Mouse (Mus musculus): Measurements from ENCODE around the gene Scfd2.

Scfd2 gene

DNA sequence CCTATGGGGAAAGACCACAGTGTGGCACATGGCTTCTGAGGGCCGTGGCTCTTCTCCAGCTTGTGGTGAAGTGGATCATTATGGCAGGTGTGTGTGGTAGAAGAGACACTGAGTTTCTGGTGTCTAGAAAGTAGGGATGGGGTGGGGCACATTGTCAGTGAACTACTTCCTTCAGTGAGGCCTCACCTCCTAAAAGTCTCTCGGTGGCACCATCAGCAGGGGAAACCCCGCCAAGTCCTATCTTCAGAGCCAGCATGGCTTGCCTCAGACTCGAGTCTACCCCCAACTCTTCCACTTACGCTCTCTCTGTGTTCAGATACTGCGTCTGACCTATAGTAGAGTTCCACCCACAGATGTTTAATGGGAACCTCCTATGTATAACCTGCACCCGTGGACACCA is 297.8 kb downstream of the Scfd2 start:
- no peak for DNase-seq

- DNase-seq: no peak
Observed at GRCm38 (mm10) chr5:74230525-74230924, 301.0 kb downstream of the Scfd2 start.

DNA sequence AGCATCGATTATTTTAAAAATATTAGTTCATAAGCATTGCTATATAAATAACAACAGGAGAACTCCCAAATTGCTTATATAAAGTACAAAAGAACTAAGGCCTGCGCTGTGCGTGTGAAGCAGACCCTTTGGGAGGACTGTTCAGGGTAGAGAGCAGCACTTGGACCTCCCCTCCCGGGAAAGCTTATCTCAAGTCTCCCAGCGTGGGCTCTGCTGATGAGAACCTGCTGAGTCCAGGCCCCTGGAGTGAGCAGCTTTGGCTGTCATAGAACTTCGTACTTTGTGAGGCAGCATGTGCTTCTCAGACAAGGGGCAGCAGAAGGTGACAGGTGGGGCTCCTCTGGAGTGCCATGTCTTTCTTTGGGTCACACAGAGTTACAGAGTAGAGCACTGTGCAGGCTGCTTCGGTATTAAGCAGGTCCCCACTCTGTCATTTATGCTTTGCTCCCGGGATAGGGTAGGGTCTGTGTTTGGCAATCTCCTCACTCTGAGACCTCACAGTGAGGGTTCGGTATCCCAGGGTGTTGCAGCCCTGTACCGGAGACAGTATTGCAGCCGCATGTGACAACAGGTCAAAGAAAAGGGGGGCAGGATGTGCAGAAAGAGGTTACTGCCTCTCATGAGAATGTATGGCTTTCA is 301.7 kb downstream of the Scfd2 start:
- no peak for DNase-seq

GRCm38 (mm10) chr5:74228938-74229337 is 302.6 kb downstream of the Scfd2 start:
- DNase-seq: no peak

GRCm38 (mm10) chr5:74227352-74227751 is 304.2 kb downstream of the Scfd2 start:
- no peak for DNase-seq

DNA sequence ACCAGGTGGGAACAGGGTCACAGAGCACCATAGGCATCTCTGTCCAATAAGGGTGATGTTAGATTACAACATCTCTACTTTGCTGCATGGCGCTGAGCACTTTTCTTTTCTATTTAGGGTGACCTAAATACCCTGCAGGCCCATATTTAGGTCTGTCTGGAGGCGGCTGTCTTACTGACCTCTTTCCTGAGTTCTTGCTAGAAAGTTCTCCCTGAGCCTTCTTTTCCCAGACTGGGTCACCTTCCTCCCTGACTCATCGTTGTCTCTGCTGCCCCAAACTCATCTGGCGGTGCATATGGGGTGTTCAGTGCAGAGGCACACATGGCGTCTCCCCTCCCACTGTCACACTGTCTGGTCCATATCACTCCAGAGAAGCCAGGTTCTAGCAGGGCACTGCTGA is 305.4 kb downstream of the Scfd2 start:
- no peak for DNase-seq

- DNase-seq: no peak
Observed at GRCm38 (mm10) chr5:74224480-74224879, 307.1 kb downstream of the Scfd2 start.

DNA sequence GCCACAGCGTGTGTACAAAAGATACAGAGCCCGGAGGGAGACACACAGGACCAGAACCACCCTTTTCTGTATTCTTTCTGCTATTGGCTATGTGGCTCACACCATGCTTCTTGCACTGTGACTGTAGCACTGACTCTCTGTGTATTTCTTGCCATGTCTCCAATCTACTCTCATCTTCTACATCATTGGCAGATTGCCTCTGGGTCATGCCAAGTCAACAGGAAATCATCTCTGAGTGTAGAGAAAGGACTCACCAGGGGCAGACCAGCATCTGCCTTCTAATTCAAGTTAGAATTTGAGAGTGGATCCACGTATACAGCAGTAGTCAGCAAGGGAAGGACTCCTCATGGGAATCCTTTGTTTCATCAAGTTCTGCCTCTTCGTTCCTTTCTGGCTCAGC is 308.9 kb downstream of the Scfd2 start:
- DNase-seq: no peak

DNA sequence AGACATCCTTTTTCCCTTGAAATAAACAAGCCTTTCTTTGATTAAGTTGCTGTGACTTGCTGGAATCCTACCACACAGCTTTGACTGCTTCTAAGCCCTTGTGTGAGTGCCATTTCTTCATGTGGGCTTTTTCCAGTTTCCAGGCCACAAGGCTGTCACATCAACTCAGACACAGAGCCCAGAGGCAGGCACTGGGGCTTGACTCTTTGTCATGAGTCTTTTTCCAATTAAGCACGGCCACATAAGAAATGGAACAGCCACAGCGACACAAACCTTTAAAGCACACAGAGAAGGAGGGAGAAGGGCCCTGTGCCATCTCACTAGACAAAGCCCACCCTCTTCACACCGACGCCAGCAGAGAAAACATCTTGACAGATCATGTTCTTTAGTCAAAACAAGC is 313.0 kb downstream of the Scfd2 start:
- DNase-seq: no peak

GRCm38 (mm10) chr5:74215125-74215524 is 316.4 kb downstream of the Scfd2 start:
- no peak for DNase-seq

DNA sequence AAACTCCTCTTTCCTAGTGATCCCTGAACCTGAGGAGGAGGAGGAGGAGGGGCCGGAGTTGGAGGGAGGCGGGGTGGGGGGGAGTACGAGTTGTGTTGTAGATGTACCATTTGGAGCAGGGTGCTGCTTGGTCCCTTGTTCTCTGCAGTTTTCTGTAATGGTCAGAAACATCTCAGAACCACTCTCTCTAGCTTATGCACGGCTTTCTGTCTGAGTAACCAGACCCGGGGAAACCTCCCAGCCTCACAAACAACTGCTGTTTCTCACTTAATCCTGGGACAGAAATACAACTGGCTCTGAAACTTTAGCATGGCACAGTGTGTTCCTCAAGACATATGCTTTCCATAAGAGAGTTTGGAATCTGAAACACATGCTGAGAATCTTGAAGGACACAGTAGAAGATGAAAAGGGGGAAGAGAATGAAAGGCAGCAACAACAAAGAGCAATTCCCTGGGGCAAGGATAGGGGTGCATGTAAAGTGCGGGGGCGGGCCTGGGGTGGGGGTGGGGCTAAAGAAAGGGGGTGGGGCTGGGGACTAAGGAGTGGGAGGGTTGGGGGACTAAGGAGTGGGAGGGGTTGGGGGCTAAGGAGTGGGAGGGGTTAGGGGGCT is 317.0 kb downstream of the Scfd2 start:
- no peak for DNase-seq

DNA sequence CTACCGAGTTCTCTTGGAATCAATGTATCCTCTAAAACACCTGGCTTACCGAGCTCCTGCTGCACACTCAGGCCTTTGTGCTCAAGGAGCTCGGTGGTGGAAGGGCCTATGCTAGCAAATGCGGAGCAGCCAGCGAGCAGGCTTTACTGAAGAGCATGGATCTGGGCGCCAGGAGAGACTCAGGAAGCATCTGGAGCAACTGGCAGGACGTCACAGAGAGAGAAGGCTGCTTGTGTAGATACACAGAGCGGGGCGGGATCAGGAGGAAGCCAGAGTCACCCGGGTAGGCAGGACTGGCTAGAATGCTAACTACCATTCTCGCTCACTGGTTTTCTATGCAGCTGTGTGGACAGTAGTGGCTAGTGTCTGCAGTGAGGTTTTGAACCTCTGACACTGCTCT is 320.2 kb downstream of the Scfd2 start:
- DNase-seq: no peak

DNA sequence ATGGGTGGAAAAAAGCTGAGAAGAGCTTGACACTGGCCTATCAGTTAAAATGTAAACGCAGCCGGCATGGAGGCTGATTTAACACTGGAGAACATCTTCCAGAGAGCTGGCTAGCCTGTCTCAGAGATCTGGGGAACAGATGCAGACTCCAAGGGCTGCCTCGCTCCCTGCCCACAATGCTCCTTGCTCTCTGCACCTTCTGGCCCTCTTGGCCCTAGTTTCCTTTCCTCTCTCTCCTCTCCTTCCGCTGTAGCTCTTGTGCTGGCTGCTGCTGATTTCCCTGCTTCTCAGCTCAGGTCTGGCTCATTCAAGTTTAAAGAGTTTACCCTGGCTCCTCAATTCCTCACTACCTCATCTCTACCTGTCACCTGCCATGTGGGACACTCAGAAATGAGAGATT is 321.9 kb downstream of the Scfd2 start:
- DNase-seq: no peak

DNA sequence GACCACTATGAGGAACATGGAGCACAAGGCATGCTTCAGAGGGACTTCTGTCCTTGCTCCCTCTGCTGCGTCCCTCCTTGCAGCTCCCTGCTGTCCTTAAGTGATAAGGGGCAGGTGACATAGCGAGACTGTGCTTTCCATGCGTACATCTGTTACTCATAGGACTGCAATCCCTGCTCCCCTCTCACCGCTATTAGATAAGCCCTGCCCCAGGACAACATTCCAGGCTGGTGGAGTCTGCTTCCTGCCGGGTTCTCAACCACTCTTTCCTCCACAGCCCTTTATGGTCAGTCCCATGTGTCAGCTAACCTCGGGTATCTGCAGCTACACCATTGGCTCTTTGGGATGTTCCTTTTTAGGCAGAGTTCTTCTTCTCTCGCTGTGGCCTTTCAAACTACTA is 323.1 kb downstream of the Scfd2 start:
- DNase-seq: no peak

DNA sequence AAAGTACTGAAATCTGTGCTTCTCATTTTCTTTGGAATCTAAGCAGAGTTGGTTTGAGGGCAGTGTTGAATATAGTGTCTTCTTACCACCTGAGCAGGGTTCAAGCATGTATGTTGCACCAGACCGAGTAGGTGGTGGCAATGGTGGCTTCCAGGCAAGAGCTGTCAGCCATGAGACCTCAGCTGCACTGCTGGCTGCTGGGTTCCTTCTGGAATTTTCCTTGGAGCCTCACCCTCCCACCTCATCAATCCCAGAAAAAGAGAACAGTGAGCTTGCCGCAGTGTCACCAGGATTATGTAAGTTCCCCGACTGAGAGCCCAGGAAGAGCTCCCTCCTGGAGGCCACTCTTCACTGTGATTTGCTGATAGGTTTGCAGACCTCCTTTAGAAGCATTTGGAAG is 324.4 kb downstream of the Scfd2 start:
- DNase-seq: no peak

DNA sequence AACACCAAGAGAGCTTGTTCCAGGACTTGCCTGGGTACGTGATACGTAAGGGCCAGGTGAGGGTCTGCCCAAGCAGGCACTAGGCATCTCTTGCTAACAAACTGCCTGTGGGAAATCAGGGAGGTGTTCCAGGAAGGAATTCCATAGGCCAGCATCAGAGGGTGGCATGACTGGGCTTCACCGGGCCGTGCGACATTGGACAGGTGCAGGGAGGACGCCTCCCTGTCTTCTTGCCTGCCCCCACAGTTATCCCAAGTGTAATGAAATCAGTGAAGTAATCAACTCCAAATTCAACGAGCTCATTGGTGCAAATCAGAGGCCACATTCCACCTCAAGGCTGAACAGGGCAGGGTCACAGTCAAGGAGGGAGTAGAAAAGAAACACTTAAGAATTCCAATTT is 324.9 kb downstream of the Scfd2 start:
- no peak for DNase-seq

DNA sequence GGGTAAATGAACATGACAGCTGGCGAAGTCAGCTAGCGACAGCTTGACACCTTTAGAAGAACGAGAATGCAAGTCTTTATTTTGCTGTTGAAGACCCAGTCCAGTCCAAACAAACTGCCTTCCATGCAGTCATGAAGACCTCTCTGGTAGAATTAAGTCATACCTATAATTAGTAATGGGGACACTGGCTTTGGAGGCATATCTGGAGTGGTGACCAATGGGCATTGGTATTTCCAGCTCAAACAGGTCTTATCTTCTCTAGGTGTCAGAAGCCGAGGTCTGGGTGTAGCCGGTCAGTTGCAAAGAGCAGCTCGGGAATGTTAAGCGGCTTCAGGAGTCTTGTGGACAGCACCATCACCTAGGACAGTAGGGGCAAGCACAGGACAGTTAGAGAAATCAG is 325.5 kb downstream of the Scfd2 start:
- no peak for DNase-seq

- no peak for DNase-seq
Observed at GRCm38 (mm10) chr5:74205509-74205908, 326.1 kb downstream of the Scfd2 start.

DNA sequence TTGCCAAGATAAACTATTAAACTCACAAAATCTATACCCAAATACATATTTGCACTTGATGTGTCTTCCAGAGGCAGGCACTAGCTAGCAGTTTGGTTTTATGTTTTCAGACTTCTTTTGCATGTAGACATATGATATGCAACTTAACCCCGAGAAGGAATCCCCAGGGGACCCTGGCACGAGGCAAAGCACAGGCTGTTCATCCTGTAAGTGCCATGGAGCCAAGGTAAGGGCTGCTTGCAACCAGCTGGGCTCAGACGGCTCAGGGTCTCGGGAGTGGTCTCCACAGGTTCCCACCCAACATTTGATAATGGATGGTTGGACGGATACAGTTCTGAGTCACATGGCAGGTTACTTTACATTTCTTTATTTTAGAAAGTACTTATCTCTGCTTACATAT is 327.1 kb downstream of the Scfd2 start:
- no peak for DNase-seq

GRCm38 (mm10) chr5:74202515-74202914 is 329.0 kb downstream of the Scfd2 start:
- DNase-seq: no peak

- DNase-seq: no peak
Observed at GRCm38 (mm10) chr5:74201570-74202357, 329.8 kb downstream of the Scfd2 start.

DNA sequence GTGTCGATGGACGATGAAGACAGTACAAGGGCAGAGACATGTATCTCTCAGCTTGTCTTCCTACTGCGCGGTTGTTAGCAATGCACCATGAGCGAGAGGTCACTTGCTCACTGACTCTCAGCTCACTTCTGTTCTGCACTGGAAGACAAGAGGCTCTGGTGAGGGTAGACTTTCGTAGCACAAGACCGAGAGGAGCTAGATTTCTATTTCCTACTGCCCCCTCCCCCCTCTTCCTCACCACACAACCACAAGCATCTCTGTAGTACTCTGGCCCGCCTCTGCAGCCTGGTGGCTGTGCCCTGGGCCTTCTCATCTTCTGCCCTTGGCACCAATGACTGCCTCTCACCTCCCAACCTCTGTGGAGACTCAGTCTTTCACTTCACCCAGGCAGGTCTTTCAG is 331.1 kb downstream of the Scfd2 start:
- DNase-seq: no peak

DNA sequence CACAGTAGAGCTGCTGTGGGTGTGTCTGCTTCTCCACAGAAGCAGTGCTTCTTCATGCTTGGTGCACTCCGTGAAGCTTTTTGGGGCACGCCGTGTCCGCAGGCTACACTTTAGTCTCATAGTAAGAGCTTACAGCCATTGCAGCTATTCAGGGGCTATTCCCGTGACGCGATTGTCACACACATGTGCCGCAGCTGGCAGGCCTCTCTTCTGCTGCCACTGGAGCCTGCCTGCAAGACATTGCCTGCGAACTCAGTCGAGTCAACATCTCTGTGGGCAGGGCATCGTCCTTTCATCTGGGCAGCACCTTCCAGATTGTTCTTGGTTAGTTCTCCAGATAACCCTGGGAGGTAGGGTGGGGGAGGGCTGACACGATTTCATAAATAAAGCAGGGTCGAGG is 331.8 kb downstream of the Scfd2 start:
- no peak for DNase-seq

DNA sequence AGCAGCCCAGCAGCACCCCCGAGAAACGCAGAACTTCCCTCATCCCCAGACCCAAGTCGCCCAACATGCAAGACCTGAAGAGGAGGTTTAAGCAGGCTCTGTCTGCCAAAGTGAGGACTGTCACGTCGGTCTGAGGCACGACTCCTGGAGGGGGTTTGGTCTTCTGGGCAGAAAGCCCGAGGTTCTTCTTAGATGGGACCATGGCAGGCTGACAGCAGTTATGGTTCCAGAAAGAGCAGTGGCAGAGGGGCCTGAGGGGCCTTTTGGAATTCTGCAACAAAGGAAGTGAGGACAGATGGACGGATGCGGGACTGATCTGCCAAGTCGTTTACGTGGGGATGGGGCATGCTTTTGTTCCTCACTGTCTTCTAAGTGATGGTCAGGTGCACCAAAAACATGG is 333.1 kb downstream of the Scfd2 start:
- DNase-seq: no peak
